Mouse (Mus musculus) heart, adult 2 months (tissue): Measurements from ENCODE around the gene Thg1l. TPM values are rescaled to one million over a fixed set of nuclear protein-coding genes. Genes with fewer than 3 reads are reported as not detected.

ENCODE experiments used
- DNase-seq, 2 experiments: peaks; one replicate each; pipeline ENCODE4 v3.0.0; 2021
- H3K27ac ChIP-seq: fragments of 200-600 bp; 2 replicates; pipeline ENCODE4 v1.8.1; 2022
- H3K27me3 ChIP-seq: fragments of 200-500 bp; 2 replicates; pipeline ENCODE4 v1.6.1; 2012; ENCODE audit warnings: mild to moderate bottlenecking, low read length, inconsistent platforms, mixed read lengths; ENCODE audit not compliant: control insufficient read depth, insufficient read depth
- H3K36me3 ChIP-seq: fragments of 200-500 bp; 2 replicates; pipeline ENCODE4 v1.6.1; 2012; ENCODE audit warnings: low read length, inconsistent platforms; ENCODE audit not compliant: control insufficient read depth, insufficient read depth
- H3K4me1 ChIP-seq: fragments of 200-500 bp; 2 replicates; pipeline ENCODE4 v1.6.1; 2011; ENCODE audit warnings: low read length; ENCODE audit not compliant: control insufficient read depth, insufficient read depth
- H3K4me3 ChIP-seq: fragments of 200-600 bp; 2 replicates; pipeline ENCODE4 v1.8.1; 2022
- H3K79me2 ChIP-seq: fragments of 200-500 bp; replicated peaks from 2 replicates; pipeline ENCODE4 v1.6.1; 2012; ENCODE audit warnings: mild to moderate bottlenecking, inconsistent platforms, low read length, moderate library complexity, mixed read lengths; ENCODE audit not compliant: control insufficient read depth, insufficient read depth
- H3K9ac ChIP-seq: fragments of 200-500 bp; 2 replicates; pipeline ENCODE4 v1.6.1; 2012; ENCODE audit warnings: low read depth, mild to moderate bottlenecking, control low read depth, inconsistent platforms, low read length, mixed read lengths
- CTCF ChIP-seq: fragments of 200-600 bp; IDR thresholded peaks from 2 replicates; pipeline ENCODE4 v1.8.1; 2022; ENCODE audit warnings: antibody characterized with exemption, mild to moderate bottlenecking, moderate library complexity
- EP300 ChIP-seq: fragments of 200-500 bp; IDR thresholded peaks from 2 replicates; pipeline ENCODE4 v1.6.1; 2011; ENCODE audit warnings: low read depth, low read length, control low read depth; ENCODE audit not compliant: insufficient read depth
- POLR2A ChIP-seq: fragments of 200-500 bp; IDR thresholded peaks from 2 replicates; pipeline ENCODE4 v1.6.1; 2011; ENCODE audit warnings: mild to moderate bottlenecking, low read depth, low read length, control low read depth; ENCODE audit not compliant: insufficient read depth
- WGBS: fragments of 180-500 bp; shearing (Covaris S2); methylation state at CpG from one replicate; pipeline ENCODE4 v1.1.7; 2018; 5-methylcytosine and 5-hydroxymethylcytosine counted together
- intact Hi-C: fragments of 180-260 bp; cut with DNase I; formaldehyde crosslinking; loops from one replicate; pipeline ENCODE4 v1.15.1; 2025
- polyA plus RNA-seq: library from polyadenylated mRNA; depleted of rRNA; stranded (reverse); fragments of >200 nt; gene quantifications from 2 replicates; pipeline ENCODE4 v1.2.3, GENCODE M21; 2012
- total RNA-seq, 2 experiments: library from RNA; stranded (reverse); gene quantifications; 2 replicates each; pipeline ENCODE4 v1.2.3; 2021

Gene Thg1l
- total and polyA plus RNA-seq, 3 experiments, result 5.7 to 6.0 (median 5.9) TPM

GRCm38 (mm10) chr11:45974466-45974865 lies 19.2 kb upstream of the Thg1l start:
- Histone ChIP-seq H3K27me3 (no peaks in the 10 kb centered on the region), H3K27ac (no peak overlapping the region), H3K4me1 (no peaks in the 10 kb centered on the region; the same call in 1 of the 2 replicates), H3K79me2 (no peaks in the 10 kb centered on the region), H3K9ac (no peak overlapping the region), H3K36me3 (no peaks in the 10 kb centered on the region), H3K4me3 (no peak overlapping the region)
- 82% methylated on average over 8 of the region's 8 CpGs for WGBS
- DNase-seq, result no peak
- intact Hi-C loops, result no loop called here
- TF ChIP-seq CTCF (no peak), EP300 (no peak), POLR2A (no peak)

DNA sequence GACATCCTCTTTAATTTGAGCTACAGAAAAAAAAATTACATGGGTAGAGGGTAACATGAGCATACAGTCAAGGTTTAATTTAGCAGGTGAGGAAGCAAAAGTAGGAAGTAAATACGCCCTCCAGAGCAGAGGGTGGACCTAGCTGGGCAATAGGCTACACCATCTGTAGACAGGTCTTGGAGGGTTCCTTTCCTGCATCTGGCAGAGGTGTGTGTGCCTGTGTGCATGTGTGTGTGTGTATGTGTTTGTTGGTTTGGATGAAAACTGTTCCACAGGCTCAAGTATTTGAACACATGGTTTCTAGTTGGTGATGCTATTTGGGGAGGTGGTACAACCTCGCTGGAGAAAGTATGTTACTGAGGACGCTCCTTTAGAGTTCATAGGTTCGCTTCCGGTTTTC lies 18.3 kb upstream of the Thg1l start:
- Histone ChIP-seq H3K4me3 (no peak overlapping the region), H3K9ac (no peak overlapping the region), H3K79me2 (no peaks in the 10 kb centered on the region), H3K27ac (no peak overlapping the region), H3K4me1 (no peaks in the 10 kb centered on the region; the same call in 1 of the 2 replicates), H3K27me3 (no peaks in the 10 kb centered on the region), H3K36me3 (no peaks in the 10 kb centered on the region)
- WGBS, result 76% methylated on average over 5 of the region's 5 CpGs
- no peak for DNase-seq
- TF ChIP-seq CTCF, result no peak
- TF ChIP-seq POLR2A, result no peak
- no peak for TF ChIP-seq EP300
- intact Hi-C loops, result no loop called here

DNA sequence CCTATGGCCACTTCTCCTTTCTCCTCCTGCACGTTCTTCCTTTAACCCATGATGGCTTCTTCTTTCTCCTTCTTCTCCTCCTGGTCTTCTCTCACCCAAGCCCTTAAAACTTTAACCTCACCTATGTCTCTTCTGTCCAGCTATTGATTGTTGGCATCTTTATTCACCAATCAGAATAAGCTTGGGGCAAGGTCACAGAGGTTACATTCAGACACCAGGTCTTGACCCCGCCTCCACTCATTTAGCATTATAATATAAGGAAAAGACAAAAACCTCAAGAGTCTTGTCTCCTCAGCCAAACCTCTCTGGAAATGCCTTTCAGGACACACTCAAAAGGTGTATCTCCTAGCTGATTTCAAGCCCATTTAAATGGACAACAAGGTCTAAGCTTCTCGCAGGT lies 13.2 kb upstream of the Thg1l start:
- TF ChIP-seq CTCF, result no peak
- no peak for TF ChIP-seq POLR2A
- TF ChIP-seq EP300, result no peak
- Histone ChIP-seq H3K4me1 (no peaks in the 10 kb centered on the region), H3K27me3 (no peaks in the 10 kb centered on the region), H3K79me2 (no peaks in the 10 kb centered on the region), H3K9ac (no peak overlapping the region), H3K4me3 (no peak overlapping the region), H3K27ac (no peak overlapping the region), H3K36me3 (no peaks in the 10 kb centered on the region)
- DNase-seq, result no peak
- intact Hi-C loops, result no loop called here
- 92% methylated on average over 3 of the region's 3 CpGs for WGBS

GRCm38 (mm10) chr11:45966896-45967295 lies 11.6 kb upstream of the Thg1l start:
- Histone ChIP-seq H3K27ac (no peak overlapping the region), H3K9ac (no peak overlapping the region), H3K4me3 (no peak overlapping the region), H3K4me1 (no peaks in the 10 kb centered on the region), H3K36me3 (no peaks in the 10 kb centered on the region), H3K27me3 (no peaks in the 10 kb centered on the region), H3K79me2 (no peaks in the 10 kb centered on the region)
- intact Hi-C loops, result no loop called here
- WGBS, result 60% methylated on average over 4 of the region's 4 CpGs
- TF ChIP-seq POLR2A (no peak), CTCF (no peak), EP300 (no peak)
- no peak for DNase-seq

GRCm38 (mm10) chr11:45960003-45960402 lies 4.7 kb upstream of the Thg1l start:
- Histone ChIP-seq H3K9ac (no peak overlapping the region), H3K79me2 (no peaks in the 10 kb centered on the region), H3K27ac (no peak overlapping the region), H3K27me3 (no peaks in the 10 kb centered on the region), H3K4me3 (no peak overlapping the region), H3K36me3 (no peaks in the 10 kb centered on the region), H3K4me1 (no peaks in the 10 kb centered on the region)
- TF ChIP-seq CTCF, result peak; percentile 4; the same call in 1 of the 2 replicates
- TF ChIP-seq POLR2A, result no peak
- WGBS, result 83% methylated on average over 5 of the region's 5 CpGs
- intact Hi-C loops, result no loop called here
- no peak for DNase-seq

- no peak for DNase-seq
- H3K27ac ChIP-seq, result no peak overlapping the region
- no peak for TF ChIP-seq POLR2A
- no peak for TF ChIP-seq EP300
- TF ChIP-seq CTCF, result peak; percentile 48
- 73% methylated on average over 3 of the region's 3 CpGs for WGBS
- no peak overlapping the region for H3K9ac ChIP-seq
- intact Hi-C loops, result loop anchor here (10.0 kb wide), 1 partner anchor 475 kb away; the partner anchor contains the start of gene Med7
- H3K27me3 ChIP-seq, result no peaks in the 10 kb centered on the region
- H3K4me3 ChIP-seq, result no peak overlapping the region
- H3K79me2 ChIP-seq, result no peaks in the 10 kb centered on the region
- no peaks in the 10 kb centered on the region for H3K36me3 ChIP-seq
- no peaks in the 10 kb centered on the region for H3K4me1 ChIP-seq
These were observed 4.3 kb upstream of the Thg1l start for GRCm38 (mm10) chr11:45959598-45959997.
